9 mouse cellular contexts compared by ENCODE assay signal in genomic region chr4:142337701-142338100, GRCm38 (mm10).
DNase-seq lines count a peak whose midpoint lies in the region; ATAC-seq and TF ChIP-seq lines count a peak whose summit lies in the region.
"Had no signal": no experiment of that assay in that cellular context is flagged by ENCODE, and none has a peak within 500 bp of the region (broad histone marks: within the 10 kb centered on the region; RNA-seq: fewer than 3 reads in every experiment).

No protein-coding gene starts in this region.

- TF ChIP-seq POLR2A in cerebellum, adult 2 months (IDR thresholded peaks at IDR 0.05; ENCODE audit: borderline replicate concordance, insufficient read depth, low read length), result no peak

- intact Hi-C loops in heart, postnatal 14 days (cut with DNase I), result no loop called here

- peaks cover 32% of the 10 kb centered on the region for H3K4me1 ChIP-seq in midbrain, embryonic 15.5 days
- peaks cover 14% of the 10 kb centered on the region for H3K4me1 ChIP-seq in midbrain, embryonic 11.5 days (ENCODE audit: control insufficient read depth, insufficient read depth, low read length)
- H3K4me1 ChIP-seq in cerebellum, adult 2 months (ENCODE audit: control insufficient read depth, insufficient read depth, low read length), result peaks cover 37% of the 10 kb centered on the region

- no peaks in the 10 kb centered on the region for H3K27me3 ChIP-seq in midbrain, embryonic 15.5 days (replicated peaks)
- no peaks in the 10 kb centered on the region for H3K27me3 ChIP-seq in midbrain, embryonic 11.5 days (ENCODE audit: control insufficient read depth, insufficient read depth, low read length)
- no peaks in the 10 kb centered on the region for H3K27me3 ChIP-seq in cerebellum, adult 2 months (ENCODE audit: control insufficient read depth, insufficient read depth, low read length)

- H3K9ac ChIP-seq in midbrain, embryonic 15.5 days, result no peak overlapping the region
- no peak overlapping the region for H3K9ac ChIP-seq in midbrain, embryonic 11.5 days (ENCODE audit: low read length)

- peak; percentile 46 to 59 for DNase-seq in heart, postnatal 14 days
- no peak for DNase-seq in heart, adult 11 months
- DNase-seq in midbrain, embryonic 11.5 days (ENCODE audit: low spot score, missing footprints), result no peak
- DNase-seq in cerebellum, adult 2 months, result peak; percentile 64 to 65
- peak; percentile 56 to 65 for DNase-seq in layer of hippocampus, postnatal 10 days (ENCODE audit: low spot score in 2 of 2)
- no peak for DNase-seq in retina, embryonic 14.5 days (ENCODE audit: low spot score)

- H3K9me3 ChIP-seq in midbrain, embryonic 15.5 days, result no peaks in the 10 kb centered on the region
- H3K9me3 ChIP-seq in midbrain, embryonic 11.5 days (ENCODE audit: control insufficient read depth, low read length), result no peaks in the 10 kb centered on the region

- WGBS in midbrain, embryonic 15.5 days, result 73% methylated on average over 8 of the region's 8 CpGs
- WGBS in midbrain, embryonic 11.5 days, result 93% methylated on average over 8 of the region's 8 CpGs
- 40% methylated on average over 8 of the region's 8 CpGs for WGBS in cerebellum, adult 2 months

- no peaks in the 10 kb centered on the region for H3K36me3 ChIP-seq in midbrain, embryonic 15.5 days (replicated peaks)
- H3K36me3 ChIP-seq in midbrain, embryonic 11.5 days (ENCODE audit: control insufficient read depth, insufficient read depth, low read length), result no peaks in the 10 kb centered on the region

- peak overlapping the region; percentile 59; the same call in 1 of the 2 replicates for H3K27ac ChIP-seq in midbrain, embryonic 15.5 days
- no peak overlapping the region for H3K27ac ChIP-seq in midbrain, embryonic 11.5 days (ENCODE audit: low read depth, low read length)
- H3K27ac ChIP-seq in cerebellum, adult 2 months (ENCODE audit: insufficient read depth, low read length), result no peak overlapping the region
- H3K27ac ChIP-seq: macrophage had no signal

- TF ChIP-seq CTCF in cerebellum, adult 2 months (IDR thresholded peaks at IDR 0.05; ENCODE audit: borderline replicate concordance, insufficient read depth, low read depth, low read length), result no peak

- H3K4me3 ChIP-seq in midbrain, embryonic 15.5 days, result no peak overlapping the region
- H3K4me3 ChIP-seq in midbrain, embryonic 11.5 days (ENCODE audit: low read depth, low read length), result no peak overlapping the region
- H3K4me3 ChIP-seq in cerebellum, adult 2 months (replicated peaks; ENCODE audit: insufficient read depth, low read depth, low read length), result no peak overlapping the region

- no peak overlapping the region for H3K4me2 ChIP-seq in midbrain, embryonic 15.5 days
- no peak overlapping the region for H3K4me2 ChIP-seq in midbrain, embryonic 11.5 days

- no peak for ATAC-seq in midbrain, embryonic 15.5 days (replicated peaks)
- ATAC-seq in midbrain, embryonic 11.5 days (ENCODE audit: low FRiP score), result no peak
- ATAC-seq: inflammation-experienced regulatory T-cells, adult 6 months had no signal

Comparison
In these comparisons a context has a peak if more than half of its experiments do, and no peak if none do; other contexts are left out.
1. DNase-seq: peak in heart, postnatal 14 days (2 of 2), cerebellum, adult 2 months (2 of 2) and layer of hippocampus, postnatal 10 days (2 of 2); none in heart, adult 11 months (single experiment), midbrain, embryonic 11.5 days (single experiment) and retina, embryonic 14.5 days (single experiment).